Mouse (Mus musculus) layer of hippocampus, postnatal 25 days (tissue): ENCODE measurements around the gene Ttc21b. TPM values are rescaled to one million over a fixed set of nuclear protein-coding genes. Genes with fewer than 3 reads are reported as not detected.
"Not testable (repeated sequence)": the region's sequence is repeated elsewhere in the genome, so short reads cannot be mapped to it uniquely, and the experiment has no call there.

Source experiments
- DNase-seq, 2 experiments: peaks; one replicate each; pipeline ENCODE4 v3.0.0; 2022; ENCODE audit warnings: mixed read lengths in 2 of 2, low spot score in 1 of 2; ENCODE audit errors: extremely low spot score in 1 of 2
- total RNA-seq, 2 experiments: library from RNA; stranded (reverse); gene quantifications; 2 replicates each; pipeline ENCODE4 v1.2.3; 2021

Gene Ttc21b
- total RNA-seq, result 10 to 100 TPM; 10.5 to 10.8 TPM

DNA sequence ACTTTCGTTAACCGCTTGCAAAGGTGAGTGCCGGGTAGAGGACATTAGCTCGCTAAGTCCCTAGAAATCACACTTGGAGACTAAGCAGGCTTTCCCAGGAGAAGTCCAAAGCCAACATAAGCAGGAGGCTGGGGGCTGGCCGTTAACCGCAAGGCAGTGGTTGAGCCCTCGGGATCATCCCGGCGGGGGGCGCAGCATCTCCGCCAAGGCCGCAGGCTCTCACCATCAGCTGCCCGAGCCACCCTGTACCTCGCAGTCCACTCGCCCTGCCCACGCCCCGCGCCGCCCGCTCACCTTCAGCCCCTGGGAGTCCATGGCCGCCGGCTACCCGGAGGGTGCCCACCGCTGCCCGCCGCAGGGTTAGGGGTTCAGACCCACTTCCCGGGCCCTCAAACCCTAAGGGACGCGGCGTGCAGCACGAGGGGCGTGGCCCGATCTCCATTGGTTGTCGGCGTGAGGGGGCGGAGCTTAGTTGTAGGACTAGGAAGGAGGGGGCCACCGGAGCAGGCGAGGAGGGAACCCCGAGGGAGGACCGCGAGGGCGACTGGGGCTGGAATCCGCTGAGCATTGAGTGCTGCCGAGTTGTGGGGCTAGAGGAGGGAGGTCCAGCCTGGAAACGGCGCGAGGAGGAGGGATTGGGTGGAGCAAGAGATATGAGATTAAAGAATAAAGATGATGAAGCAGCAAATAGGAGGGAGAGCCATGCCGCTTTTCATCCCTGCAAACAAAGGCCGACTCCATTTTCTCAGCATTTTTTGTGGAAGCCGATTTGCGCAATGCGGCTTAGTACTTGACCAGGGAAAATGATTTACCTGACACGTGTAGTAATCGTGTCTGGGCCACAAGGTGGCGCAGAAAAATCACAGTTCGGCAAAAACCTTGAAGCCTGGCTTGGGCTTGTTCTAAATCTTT is at the start of gene Ttc21b:
Gene Ttc21b, minus strand, starts transcription at position 398 of the 912 bp plus-strand sequence.
- peak; percentile 91 to 92 for DNase-seq

- no peak for DNase-seq
Measured at GRCm38 (mm10) chr2:66272551-66272950, 16.1 kb upstream of the Ttc21b start.

GRCm38 (mm10) chr2:66244013-66244412 is 12.4 kb downstream of the Ttc21b start:
- DNase-seq, result no peak

DNA sequence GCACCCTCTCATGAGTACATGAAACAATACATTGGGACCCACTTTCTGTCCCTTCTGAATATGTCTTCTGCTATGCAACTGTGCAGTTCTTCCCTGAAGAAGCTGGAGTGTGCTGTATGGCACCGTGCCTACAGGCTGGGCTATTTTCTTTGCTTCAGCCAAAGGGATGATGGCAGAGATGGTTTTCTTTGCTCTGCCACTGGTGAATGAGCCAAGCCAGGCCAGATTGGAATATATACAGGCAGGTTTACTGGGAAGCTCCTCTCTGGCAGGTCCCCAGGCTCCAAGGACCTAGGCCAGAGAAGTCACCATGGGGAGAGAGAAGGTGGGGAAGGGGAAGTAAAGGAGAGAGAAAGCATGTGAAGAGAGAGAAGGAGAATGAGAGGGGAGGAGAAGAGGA is 16.1 kb downstream of the Ttc21b start:
- no peak for DNase-seq

DNA sequence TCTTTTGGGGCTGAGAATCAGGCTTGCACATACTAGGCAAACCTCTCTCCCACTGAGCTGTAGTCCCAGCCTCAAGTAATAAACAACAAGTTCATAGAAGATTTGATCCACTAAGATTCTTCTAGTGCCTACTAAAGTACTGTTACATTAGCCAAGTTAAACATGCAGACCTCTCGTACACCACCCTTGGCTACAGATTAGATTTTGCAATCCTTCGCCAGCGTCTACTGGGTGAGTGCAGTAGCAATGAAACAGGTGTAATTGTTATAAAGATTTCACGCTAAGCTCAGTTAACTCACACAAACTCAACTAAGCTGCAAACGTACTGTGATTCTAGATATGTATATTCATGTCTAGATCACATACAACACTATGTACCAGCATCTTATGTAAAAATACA is 17.5 kb downstream of the Ttc21b start:
- no peak for DNase-seq

DNA sequence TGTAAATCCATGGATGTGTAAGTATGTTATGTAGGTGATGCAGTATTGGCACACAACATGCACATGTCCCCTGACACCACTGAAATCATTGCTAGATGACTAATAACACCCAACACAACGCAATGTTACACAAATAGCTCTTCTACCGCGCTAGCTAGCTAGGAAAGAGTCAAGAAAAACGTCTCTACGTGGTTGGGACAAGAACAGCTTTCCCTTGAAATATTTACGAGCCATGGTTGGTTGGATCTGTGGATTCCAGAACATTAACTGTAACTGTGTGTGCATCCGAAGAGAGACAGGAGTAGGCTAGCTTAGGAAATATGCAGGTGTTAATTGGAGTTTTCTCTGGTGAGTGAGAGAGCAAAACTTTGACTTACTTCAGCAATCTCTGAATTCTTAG is 35.5 kb downstream of the Ttc21b start:
- no peak for DNase-seq

DNA sequence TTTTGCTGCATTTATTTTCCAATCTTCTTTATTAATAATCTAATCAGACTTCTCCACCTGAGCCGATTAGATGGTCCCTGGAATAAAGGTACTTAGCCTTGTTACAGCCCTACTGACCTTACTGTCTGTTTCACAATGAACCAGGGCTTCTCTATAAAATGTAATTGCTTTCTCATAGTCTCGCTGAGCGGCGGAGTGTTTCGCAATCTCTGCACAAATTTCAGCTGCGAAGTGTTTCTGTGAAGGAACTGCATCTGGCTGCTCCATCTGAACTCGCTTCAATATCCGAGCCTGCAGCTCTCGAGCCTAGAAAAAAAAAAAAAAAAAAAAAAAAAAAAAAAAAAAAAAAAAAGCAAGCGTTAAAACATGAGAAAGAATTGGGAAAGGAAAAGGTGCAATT is 46.5 kb downstream of the Ttc21b start:
- no peak for DNase-seq

DNA sequence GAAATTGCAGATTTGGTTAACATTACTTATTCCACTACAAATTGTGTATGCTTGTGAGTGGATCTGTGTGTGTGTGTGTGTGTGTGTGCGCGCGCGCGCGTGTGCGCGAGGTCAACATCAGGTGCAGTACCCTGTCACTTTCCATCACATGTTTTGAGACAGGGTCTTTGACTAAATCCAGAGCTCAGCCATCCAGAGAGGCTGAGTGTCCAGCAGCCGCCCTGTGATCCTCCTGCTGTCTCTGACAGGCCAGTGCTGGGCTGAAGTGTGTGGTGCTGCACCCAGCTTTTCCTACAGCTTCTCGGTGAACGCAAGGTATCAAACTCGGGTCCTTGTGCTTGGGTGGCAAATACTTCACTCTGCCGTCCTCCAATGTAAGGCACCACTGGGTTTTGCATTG is 47.1 kb downstream of the Ttc21b start:
- no peak for DNase-seq

DNA sequence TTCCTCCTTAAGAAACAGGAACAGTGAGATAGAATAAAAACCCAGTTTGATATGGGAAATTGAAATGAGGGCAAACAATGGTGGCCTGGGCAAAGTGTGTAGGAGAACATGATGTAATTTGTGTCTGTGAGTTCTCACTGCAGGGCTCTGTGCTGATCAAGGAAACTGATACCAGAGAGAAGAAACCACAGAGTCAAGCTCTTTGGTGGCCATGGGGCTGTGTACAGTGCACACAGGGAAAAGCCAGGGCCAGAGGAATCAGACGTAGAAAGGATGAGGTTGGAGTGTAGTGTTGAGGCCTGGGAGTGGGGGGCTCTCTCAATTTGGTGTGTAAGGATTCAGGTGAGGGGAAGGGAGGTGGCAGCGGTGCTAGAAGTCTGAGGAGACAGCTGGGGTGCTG is 49.6 kb downstream of the Ttc21b start:
- DNase-seq, result no peak

DNA sequence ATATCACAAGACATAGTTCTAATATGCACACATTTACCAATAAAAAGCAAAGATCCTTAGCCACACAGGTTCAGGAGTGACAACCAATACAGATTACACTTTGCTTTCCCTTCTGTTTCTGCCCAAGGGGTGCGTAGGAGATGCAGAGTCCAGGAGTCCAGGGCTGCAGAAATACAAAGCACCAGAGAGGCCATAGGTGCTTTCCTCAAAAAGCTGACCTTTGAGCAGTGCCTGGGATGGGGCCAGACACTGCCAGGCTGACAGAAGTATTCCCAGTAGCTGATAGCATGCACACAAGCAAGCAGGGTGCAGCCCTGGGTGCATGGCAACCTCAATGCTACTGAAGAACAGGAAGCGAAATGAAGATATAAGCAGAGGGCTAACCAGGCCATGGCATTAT is 52.2 kb downstream of the Ttc21b start:
- no peak for DNase-seq

GRCm38 (mm10) chr2:66200195-66200594 is 56.2 kb downstream of the Ttc21b start:
- no peak for DNase-seq

DNA sequence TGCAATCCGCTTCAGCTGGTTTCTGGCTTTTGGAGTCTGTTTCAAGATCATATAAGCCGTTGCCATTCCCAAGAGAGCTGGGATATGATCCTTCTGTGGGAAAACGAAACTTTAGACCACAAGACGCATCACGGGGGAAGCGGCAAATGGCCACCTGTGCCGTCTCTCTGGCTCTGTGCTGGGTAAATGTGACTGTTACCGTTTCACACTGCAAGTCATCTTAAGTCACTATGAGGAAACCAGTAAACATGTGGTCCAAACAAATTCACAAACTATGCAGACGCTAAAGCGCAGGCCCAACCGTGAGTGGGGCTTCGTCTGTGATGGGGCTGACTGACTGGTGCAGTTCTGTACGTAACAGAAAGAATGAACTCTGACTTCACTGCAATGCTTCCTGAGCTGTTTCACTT is 64.7 kb downstream of the Ttc21b start:
- DNase-seq, result no peak

GRCm38 (mm10) chr2:66190157-66190556 is 66.3 kb downstream of the Ttc21b start:
- no peak for DNase-seq

- DNase-seq, result not testable (repeated sequence)
Measured at GRCm38 (mm10) chr2:66189197-66189596, 67.2 kb downstream of the Ttc21b start.

GRCm38 (mm10) chr2:66187520-66187919 is 68.9 kb downstream of the Ttc21b start:
- no peak for DNase-seq

GRCm38 (mm10) chr2:66184431-66185164 is 71.8 kb downstream of the Ttc21b start:
- no peak for DNase-seq

DNA sequence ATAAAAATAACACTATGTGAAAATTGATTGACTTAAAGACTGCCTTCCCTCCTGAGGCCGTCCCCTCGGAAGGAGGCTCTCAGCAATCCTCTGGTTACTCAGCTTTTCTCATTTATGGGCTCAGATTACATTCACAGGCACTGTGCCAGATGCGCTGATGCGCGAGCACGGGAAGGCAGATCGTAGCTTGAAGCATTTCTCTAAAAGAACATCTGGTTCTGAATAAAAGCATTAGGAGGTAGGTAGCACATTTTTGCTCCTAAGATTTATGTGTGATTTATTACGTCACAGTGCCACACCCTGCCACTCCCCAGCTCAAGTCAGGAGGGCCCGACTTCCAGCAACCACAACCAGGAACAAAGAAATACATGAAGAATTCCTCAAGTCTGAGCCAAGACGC is 76.1 kb downstream of the Ttc21b start:
- no peak for DNase-seq

- no peak for DNase-seq
Measured at GRCm38 (mm10) chr2:66179782-66180181, 76.6 kb downstream of the Ttc21b start.

- DNase-seq, result no peak
Measured at GRCm38 (mm10) chr2:66178848-66179215, 77.6 kb downstream of the Ttc21b start.

DNA sequence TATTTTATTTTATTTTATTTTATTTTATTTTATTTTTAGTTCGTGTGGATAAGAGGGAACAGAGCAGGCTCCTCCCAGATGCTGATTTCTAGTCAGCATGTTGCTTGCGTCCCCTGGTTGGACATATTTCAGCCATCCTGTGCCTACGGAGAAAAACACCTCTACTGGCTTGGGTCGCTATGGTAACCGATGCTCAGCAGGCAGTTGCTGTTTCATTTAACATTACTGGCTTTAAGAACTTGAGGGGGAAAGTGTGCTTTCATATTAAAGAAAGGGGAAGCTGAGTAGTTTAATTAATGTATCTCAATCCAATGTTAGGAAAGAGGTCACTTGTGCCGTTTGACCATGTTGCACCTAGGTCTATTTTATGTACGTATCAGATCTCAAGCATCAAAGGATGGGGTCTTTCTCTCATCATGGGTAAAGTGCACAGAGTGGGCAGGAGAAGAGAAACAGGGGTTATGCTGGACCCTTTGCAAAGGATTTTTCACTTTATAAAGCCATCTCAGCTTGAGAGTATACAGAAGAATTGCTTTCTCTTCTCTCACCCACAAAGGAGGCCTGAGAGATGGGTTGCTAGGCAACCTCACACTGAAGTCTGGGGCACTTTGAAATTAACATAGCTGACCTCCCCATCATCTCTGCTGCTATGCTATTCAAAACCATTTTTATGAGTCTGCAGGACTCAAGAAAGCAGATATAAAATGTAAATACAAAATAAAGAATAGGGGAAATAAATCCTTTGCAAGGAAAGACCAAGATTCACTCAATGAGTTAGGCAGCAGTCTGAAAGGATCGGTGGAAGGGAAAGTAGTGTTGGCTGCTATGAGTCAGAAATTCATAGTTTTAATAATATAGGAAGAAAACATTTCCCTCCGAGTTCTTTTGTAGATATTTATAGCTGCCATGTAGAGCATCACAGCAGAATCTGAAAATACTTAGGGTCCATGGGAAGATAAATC is 78.2 kb downstream of the Ttc21b start:
- DNase-seq, result no peak

- no peak for DNase-seq
Measured at GRCm38 (mm10) chr2:66177017-66177416, 79.4 kb downstream of the Ttc21b start.
